Mouse (Mus musculus) G1E-ER4 (cell line): ENCODE results near the gene Gm10234. TPM values are rescaled to one million over a fixed set of nuclear protein-coding genes. Genes with fewer than 3 reads are reported as not detected.

ENCODE experiments used
- GATA1 ChIP-seq: IDR thresholded peaks from one replicate; pipeline ENCODE4 v1.8.0; 2012; ENCODE audit warnings: low read length, inconsistent platforms
- polyA plus RNA-seq: library from polyadenylated mRNA; stranded (reverse); fragments of >175 nt; gene quantifications from 2 replicates; pipeline ENCODE4 v1.2.3, GENCODE M21; 2012

The Gm10234 gene
- polyA plus RNA-seq, result not detected in 2 replicates

- no peak for TF ChIP-seq GATA1
Measured at GRCm38 (mm10) chr6:95321812-95322211, at the start of gene Gm10234. TSS of gene Gm10234 (plus strand) at chr6:95322112.

- TF ChIP-seq GATA1, result no peak
Measured at GRCm38 (mm10) chr6:95277633-95278032, 44.3 kb upstream of the Gm10234 start.

GRCm38 (mm10) chr6:95296025-95296424 is 25.9 kb upstream of the Gm10234 start:
- no peak for TF ChIP-seq GATA1

GRCm38 (mm10) chr6:95298387-95298786 is 23.5 kb upstream of the Gm10234 start:
- no peak for TF ChIP-seq GATA1

- TF ChIP-seq GATA1, result no peak
Measured at GRCm38 (mm10) chr6:95300658-95301057, 21.3 kb upstream of the Gm10234 start.

- no peak for TF ChIP-seq GATA1
Measured at GRCm38 (mm10) chr6:95331191-95331590, 9.3 kb downstream of the Gm10234 start.

GRCm38 (mm10) chr6:95334781-95335180 is 12.9 kb downstream of the Gm10234 start:
- TF ChIP-seq GATA1, result no peak

GRCm38 (mm10) chr6:95349378-95349777 is 27.5 kb downstream of the Gm10234 start:
- no peak for TF ChIP-seq GATA1

- no peak for TF ChIP-seq GATA1
Measured at GRCm38 (mm10) chr6:95353043-95353442, 31.1 kb downstream of the Gm10234 start.

- no peak for TF ChIP-seq GATA1
Measured at GRCm38 (mm10) chr6:95353886-95354285, 32.0 kb downstream of the Gm10234 start.

GRCm38 (mm10) chr6:95360084-95360483 is 38.2 kb downstream of the Gm10234 start:
- TF ChIP-seq GATA1, result no peak

GRCm38 (mm10) chr6:95362707-95363106 is 40.8 kb downstream of the Gm10234 start:
- no peak for TF ChIP-seq GATA1

- TF ChIP-seq GATA1, result no peak
Measured at GRCm38 (mm10) chr6:95371811-95372210, 49.9 kb downstream of the Gm10234 start.

Other genes starting within 250 kb of the Gm10234 start
- 0.40 and 0.49 TPM in 2 replicates for gene Kbtbd8, start 204.9 kb upstream of the Gm10234 start, polyA plus RNA-seq